Mouse (Mus musculus) Patski (cell line): ENCODE data around the gene Pink1. TPM values are rescaled to one million over a fixed set of nuclear protein-coding genes. Genes with fewer than 3 reads are reported as not detected.

Experiments used
- ATAC-seq: fragments of 100-300 bp; one replicate; pipeline ENCODE4 v1.8.0; 2021
- CTCF ChIA-PET: fragments of 350-600 bp; sonication (Branson Sonifier 250); formaldehyde crosslinking; loops from one replicate; lab custom pipeline; 2022; ENCODE audit warnings: inconsistent platforms; lab: Charles Lee
- POLR2A ChIA-PET: fragments of 350-600 bp; sonication (Branson Sonifier 250); formaldehyde crosslinking; loops from one replicate; lab custom pipeline; 2022; ENCODE audit warnings: antibody characterized with exemption, inconsistent platforms; lab: Charles Lee
- DNase-seq: peaks from one replicate; pipeline ENCODE4 v3.0.0-alpha.2; 2011; ENCODE audit warnings: low read depth, low spot score
- H3K27me3 ChIP-seq: fragments of 371-371 bp; one replicate; pipeline ENCODE4 v1.5.1; 2021
- CTCF ChIP-seq: fragments of 100-300 bp; IDR thresholded peaks from one replicate; pipeline ENCODE4 v1.5.1; 2021
- in situ Hi-C: fragments of 300-500 bp; cut with MboI; formaldehyde crosslinking; loops from 3 replicates; pipeline ENCODE4 v1.11.1; 2018; ENCODE audit warnings: low pct_unique_long_range_greater_than_20kb, mixed read lengths
- polyA plus RNA-seq: library from polyadenylated mRNA; unstranded; gene quantifications from one replicate; pipeline ENCODE4 v1.2.3, GENCODE M21; 2021

The Pink1 gene
- polyA plus RNA-seq, 1 experiment from 2014 or later = 58.2 TPM

GRCm38 (mm10) chr4:138343341-138343837, 17.3 kb upstream of the Pink1 start:
- DNase-seq (no peak), ATAC-seq (no peak)
- ChIA-PET CTCF (interaction anchor here (1.3 kb wide), 1 partner anchor 36 kb away, joined by 4 read pairs; no protein-coding TSS in a partner anchor), POLR2A (no interaction called here)
- in situ Hi-C loops = no loop called here
- no peaks in the 10 kb centered on the region for H3K27me3 ChIP-seq
- no peak for TF ChIP-seq CTCF

GRCm38 (mm10) chr4:138342778-138343177, 16.7 kb upstream of the Pink1 start:
- CTCF ChIA-PET = interaction anchor here (1.3 kb wide), 1 partner anchor 37 kb away, joined by 4 read pairs; no protein-coding TSS in a partner anchor
- no peak for TF ChIP-seq CTCF
- H3K27me3 ChIP-seq = no peaks in the 10 kb centered on the region
- DNase-seq = no peak
- in situ Hi-C loops = no loop called here
- POLR2A ChIA-PET = no interaction called here
- no peak for ATAC-seq

GRCm38 (mm10) chr4:138342048-138342447, 15.9 kb upstream of the Pink1 start:
- CTCF ChIA-PET = interaction anchor here (1.7 kb wide), 1 partner anchor 37 kb away, joined by 5 read pairs; no protein-coding TSS in a partner anchor
- ATAC-seq = no peak
- POLR2A ChIA-PET = no interaction called here

GRCm38 (mm10) chr4:138341393-138341792, 15.3 kb upstream of the Pink1 start:
- POLR2A ChIA-PET = no interaction called here
- in situ Hi-C loops = no loop called here
- CTCF ChIA-PET = interaction anchor here (1.2 to 1.7 kb wide), 2 partner anchors 14 to 37 kb away, joined by 3 to 5 read pairs; no protein-coding TSS in a partner anchor
- no peaks in the 10 kb centered on the region for H3K27me3 ChIP-seq
- no peak for ATAC-seq
- DNase-seq = no peak
- TF ChIP-seq CTCF = no peak

More at GRCm38 (mm10) chr4:138342048-138342447, 15.9 kb upstream of the Pink1 start:
- TF ChIP-seq CTCF = no peak
- no peaks in the 10 kb centered on the region for H3K27me3 ChIP-seq
- no peak for DNase-seq
- in situ Hi-C loops = no loop called here

GRCm38 (mm10) chr4:138339963-138340362, 13.9 kb upstream of the Pink1 start:
- ChIA-PET CTCF (interaction anchor here (1.2 to 1.4 kb wide), 3 partner anchors 11 to 39 kb away, joined by 3 read pairs; no protein-coding TSS in a partner anchor), POLR2A (no interaction called here)
- no peak for ATAC-seq
- in situ Hi-C loops = no loop called here
- no peak for DNase-seq
- TF ChIP-seq CTCF = peak; percentile 60
- no peaks in the 10 kb centered on the region for H3K27me3 ChIP-seq

- in situ Hi-C loops = no loop called here
- no peaks in the 10 kb centered on the region for H3K27me3 ChIP-seq
- DNase-seq = no peak
- no peak for ATAC-seq
- TF ChIP-seq CTCF = no peak
- ChIA-PET CTCF (no interaction called here), POLR2A (interaction anchor here (1.4 kb wide), 1 partner anchor 42 kb away, joined by 3 read pairs; no protein-coding TSS in a partner anchor)
Measured at GRCm38 (mm10) chr4:138337341-138337740, 11.2 kb upstream of the Pink1 start.

- no peak for TF ChIP-seq CTCF
Measured at GRCm38 (mm10) chr4:138336876-138337275, 10.8 kb upstream of the Pink1 start.

GRCm38 (mm10) chr4:138335648-138336047, 9.5 kb upstream of the Pink1 start:
- TF ChIP-seq CTCF = no peak
- POLR2A ChIA-PET = no interaction called here
- CTCF ChIA-PET = no interaction called here
- no peaks in the 10 kb centered on the region for H3K27me3 ChIP-seq
- DNase-seq (no peak), ATAC-seq (no peak)
- in situ Hi-C loops = no loop called here

More at GRCm38 (mm10) chr4:138336876-138337275, 10.8 kb upstream of the Pink1 start:
- ChIA-PET POLR2A (no interaction called here), CTCF (no interaction called here)
- ATAC-seq = no peak
- no peak for DNase-seq
- in situ Hi-C loops = no loop called here
- H3K27me3 ChIP-seq = no peaks in the 10 kb centered on the region

- ChIA-PET CTCF (no interaction called here), POLR2A (no interaction called here)
- in situ Hi-C loops = no loop called here
- no peak for TF ChIP-seq CTCF
- H3K27me3 ChIP-seq = no peaks in the 10 kb centered on the region
- ATAC-seq (no peak), DNase-seq (no peak)
Measured at GRCm38 (mm10) chr4:138335036-138335435, 8.9 kb upstream of the Pink1 start.

- POLR2A ChIA-PET = no interaction called here
Measured at GRCm38 (mm10) chr4:138333135-138333534, 7.0 kb upstream of the Pink1 start.

GRCm38 (mm10) chr4:138331647-138332046, 5.5 kb upstream of the Pink1 start:
- ATAC-seq = no peak
- ChIA-PET POLR2A (no interaction called here), CTCF (no interaction called here)
- DNase-seq = no peak
- H3K27me3 ChIP-seq = no peaks in the 10 kb centered on the region
- in situ Hi-C loops = no loop called here
- no peak for TF ChIP-seq CTCF

More at GRCm38 (mm10) chr4:138333135-138333534, 7.0 kb upstream of the Pink1 start:
- H3K27me3 ChIP-seq = no peaks in the 10 kb centered on the region
- ATAC-seq = no peak
- TF ChIP-seq CTCF = no peak
- in situ Hi-C loops = no loop called here
- no peak for DNase-seq
- CTCF ChIA-PET = no interaction called here
